Mouse (Mus musculus) C2C12 (cell line): ENCODE measurements at regions not wholly inside any gene's neighbourhood (a gene's known extent, or its start where the extent isn't known, plus 50 kb on each side); places are given as distances from the start of the nearest gene placed in this dataset.

ENCODE experiments used
- CTCF ChIP-seq: IDR thresholded peaks from one replicate; pipeline ENCODE4 v1.5.1; 2011; ENCODE audit not compliant: control insufficient read depth, insufficient read depth, insufficient read length
- USF1 ChIP-seq: IDR thresholded peaks from one replicate; pipeline ENCODE4 v1.6.1; 2011; ENCODE audit warnings: low read depth, mild to moderate bottlenecking, control low read depth, moderate library complexity

GRCm38 (mm10) chrX:167131317-167131716, 77.8 kb downstream of the Tmsb4x start:
- TF ChIP-seq CTCF (no peak), USF1 (no peak)
